Mouse (Mus musculus) liver, embryonic 11.5 days (tissue): ENCODE measurements around the gene Apoh. TPM values are rescaled to one million over a fixed set of nuclear protein-coding genes. Genes with fewer than 3 reads are reported as not detected.

Experiments
- ATAC-seq: fragments of 200-750 bp; cut with Nextera tagmentation; replicated peaks from 2 replicates; pipeline ENCODE4 v1.8.0; 2017; ENCODE audit warnings: moderate number of reproducible peaks, mild to moderate bottlenecking, moderate TSS enrichment, moderate library complexity; ENCODE audit not compliant: low FRiP score
- DNase-seq: peaks from one replicate; pipeline ENCODE4 v3.0.0-alpha.2; 2017; ENCODE audit warnings: low spot score
- H3K27ac ChIP-seq: fragments of 300-500 bp; sonication (generic); 2 replicates; pipeline ENCODE4 v1.5.1; 2014; ENCODE audit warnings: mild to moderate bottlenecking, low read depth, low read length, control low read depth
- H3K27me3 ChIP-seq: fragments of 300-500 bp; sonication (generic); replicated peaks from 2 replicates; pipeline ENCODE4 v1.6.1; 2014; ENCODE audit warnings: low read length, mixed read lengths; ENCODE audit not compliant: control insufficient read depth, insufficient read depth
- H3K36me3 ChIP-seq: fragments of 300-500 bp; sonication (generic); 2 replicates; pipeline ENCODE4 v1.6.1; 2014; ENCODE audit warnings: mild to moderate bottlenecking, low read length, moderate library complexity, mixed read lengths; ENCODE audit not compliant: control insufficient read depth, insufficient read depth
- H3K4me1 ChIP-seq: fragments of 300-500 bp; sonication (generic); replicated peaks from 2 replicates; pipeline ENCODE4 v1.6.1; 2014; ENCODE audit warnings: low read length, mixed read lengths; ENCODE audit not compliant: control insufficient read depth, insufficient read depth
- H3K4me2 ChIP-seq: fragments of 300-500 bp; sonication (generic); 2 replicates; pipeline ENCODE4 v1.6.1; 2014; ENCODE audit warnings: mild to moderate bottlenecking, control low read depth, moderate library complexity
- H3K4me3 ChIP-seq: fragments of 300-500 bp; sonication (generic); 2 replicates; pipeline ENCODE4 v1.5.1; 2014; ENCODE audit warnings: low read depth, low read length, control low read depth
- H3K9ac ChIP-seq: fragments of 300-500 bp; sonication (generic); 2 replicates; pipeline ENCODE4 v1.6.1; 2014; ENCODE audit warnings: low read depth, low read length, control low read depth
- H3K9me3 ChIP-seq: fragments of 300-500 bp; sonication (generic); 2 replicates; pipeline ENCODE4 v1.6.1; 2016; ENCODE audit warnings: low read length, inconsistent platforms, mixed read lengths; ENCODE audit not compliant: control insufficient read depth
- WGBS: fragments of 180-500 bp; shearing (Covaris S2); extraction: QIAGEN DNeasy Blood & Tissue Kit; methylation state at CpG from one replicate; pipeline ENCODE4 v1.1.7; 2014; 5-methylcytosine and 5-hydroxymethylcytosine counted together
- polyA plus RNA-seq: library from polyadenylated mRNA; unstranded; fragments of >200 nt; fragmentation: Nextera tagmentation; extraction: Ambion mirVana; gene quantifications from 2 replicates; pipeline ENCODE4 v1.2.1, GENCODE M21; 2014

The Apoh gene
- polyA plus RNA-seq, 1 experiment from 2014 or later = 8.7 TPM

DNA sequence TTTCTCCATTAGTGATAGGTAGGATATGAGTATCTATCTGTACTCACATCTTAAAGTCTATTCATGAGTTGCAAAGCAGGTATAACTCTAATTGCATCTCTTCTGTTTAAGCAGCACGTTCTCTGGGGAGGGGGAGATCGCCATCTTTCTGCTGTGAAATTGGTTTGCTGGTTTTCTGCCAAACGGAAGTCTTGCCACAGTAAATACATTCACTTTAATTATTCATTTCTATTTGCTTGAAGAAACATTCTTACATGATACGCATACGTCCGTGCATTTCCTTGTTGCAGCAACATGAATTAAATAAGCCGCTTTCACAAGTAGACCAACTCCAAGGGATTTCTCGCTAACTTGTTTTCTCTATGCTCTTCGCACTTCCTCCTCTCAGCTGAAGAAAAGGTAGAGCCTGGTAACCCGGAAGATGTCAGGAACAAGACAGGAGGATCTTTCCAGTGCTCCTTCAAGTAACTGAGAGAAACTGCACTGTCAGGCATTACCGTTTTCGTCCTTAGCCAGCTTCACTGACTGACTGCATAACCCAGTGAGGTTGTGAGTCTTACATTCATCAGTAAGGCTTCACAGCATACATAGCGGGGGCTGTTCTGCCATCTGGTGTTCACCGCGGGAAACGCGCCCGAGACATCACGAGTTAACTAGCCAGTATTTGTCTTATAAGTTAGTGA, 34.7 kb downstream of the Apoh start:
- Histone ChIP-seq H3K4me3 (no peak overlapping the region), H3K27me3 (no peaks in the 10 kb centered on the region), H3K4me2 (no peak overlapping the region), H3K9ac (no peak overlapping the region), H3K4me1 (no peaks in the 10 kb centered on the region), H3K27ac (no peak overlapping the region), H3K36me3 (no peaks in the 10 kb centered on the region), H3K9me3 (no peaks in the 10 kb centered on the region)
- peak; percentile 75 for DNase-seq
- peak; percentile 60; the same call in 1 of the 2 replicates for ATAC-seq
- WGBS = 41% methylated on average over 19 of the region's 19 CpGs

DNA sequence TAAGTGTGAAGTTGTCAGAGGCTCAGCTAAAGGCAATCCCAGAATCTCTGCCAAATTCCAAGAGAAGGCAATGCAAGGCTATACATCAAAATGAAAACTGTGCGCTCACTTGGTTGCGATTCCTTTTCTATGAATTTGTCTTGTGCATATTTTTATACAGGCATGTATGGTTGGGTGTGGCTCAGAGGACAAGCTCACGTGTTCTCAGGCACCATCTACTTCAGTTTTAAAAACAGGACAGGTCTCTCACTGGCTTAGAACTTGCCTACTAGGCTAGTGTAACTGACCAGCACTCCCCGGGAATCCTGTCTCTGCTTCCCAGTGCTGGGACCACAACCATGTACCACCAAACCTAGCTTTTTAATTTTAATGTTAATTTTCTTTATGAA, 35.2 kb downstream of the Apoh start:
- no peaks in the 10 kb centered on the region for H3K36me3 ChIP-seq
- no peak overlapping the region for H3K9ac ChIP-seq
- no peak overlapping the region for H3K27ac ChIP-seq
- WGBS = 74% methylated on average over 4 of the region's 4 CpGs
- H3K4me1 ChIP-seq = no peaks in the 10 kb centered on the region
- DNase-seq = no peak
- no peak overlapping the region for H3K4me3 ChIP-seq
- no peaks in the 10 kb centered on the region for H3K9me3 ChIP-seq
- no peak for ATAC-seq
- no peak overlapping the region for H3K4me2 ChIP-seq
- no peaks in the 10 kb centered on the region for H3K27me3 ChIP-seq

DNA sequence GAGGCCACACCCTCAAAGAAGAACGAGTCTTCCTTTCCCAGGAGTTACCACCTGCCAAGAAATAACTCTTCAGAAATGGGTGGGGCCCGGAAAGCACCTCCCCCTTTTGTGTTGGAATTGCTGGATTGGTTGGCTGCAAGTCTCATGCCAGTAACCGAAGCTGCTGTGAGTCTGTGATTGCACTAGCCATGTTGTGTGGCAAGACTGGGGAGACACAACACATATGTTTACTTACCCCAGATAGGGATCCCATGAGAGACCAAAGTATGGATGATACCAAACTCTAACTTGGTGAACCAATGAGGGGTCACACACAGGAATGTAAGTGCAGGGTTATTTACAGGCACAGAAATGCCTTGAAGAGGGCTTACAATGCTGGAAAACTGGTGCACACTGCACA, 39.5 kb downstream of the Apoh start:
- no peak overlapping the region for H3K4me3 ChIP-seq
- DNase-seq (no peak), ATAC-seq (no peak)
- H3K36me3 ChIP-seq = no peaks in the 10 kb centered on the region
- no peak overlapping the region for H3K27ac ChIP-seq
- H3K9ac ChIP-seq = no peak overlapping the region
- H3K9me3 ChIP-seq = no peaks in the 10 kb centered on the region
- no peaks in the 10 kb centered on the region for H3K4me1 ChIP-seq
- WGBS = 66% methylated on average over 3 of the region's 3 CpGs
- H3K4me2 ChIP-seq = no peak overlapping the region
- H3K27me3 ChIP-seq = no peaks in the 10 kb centered on the region

DNA sequence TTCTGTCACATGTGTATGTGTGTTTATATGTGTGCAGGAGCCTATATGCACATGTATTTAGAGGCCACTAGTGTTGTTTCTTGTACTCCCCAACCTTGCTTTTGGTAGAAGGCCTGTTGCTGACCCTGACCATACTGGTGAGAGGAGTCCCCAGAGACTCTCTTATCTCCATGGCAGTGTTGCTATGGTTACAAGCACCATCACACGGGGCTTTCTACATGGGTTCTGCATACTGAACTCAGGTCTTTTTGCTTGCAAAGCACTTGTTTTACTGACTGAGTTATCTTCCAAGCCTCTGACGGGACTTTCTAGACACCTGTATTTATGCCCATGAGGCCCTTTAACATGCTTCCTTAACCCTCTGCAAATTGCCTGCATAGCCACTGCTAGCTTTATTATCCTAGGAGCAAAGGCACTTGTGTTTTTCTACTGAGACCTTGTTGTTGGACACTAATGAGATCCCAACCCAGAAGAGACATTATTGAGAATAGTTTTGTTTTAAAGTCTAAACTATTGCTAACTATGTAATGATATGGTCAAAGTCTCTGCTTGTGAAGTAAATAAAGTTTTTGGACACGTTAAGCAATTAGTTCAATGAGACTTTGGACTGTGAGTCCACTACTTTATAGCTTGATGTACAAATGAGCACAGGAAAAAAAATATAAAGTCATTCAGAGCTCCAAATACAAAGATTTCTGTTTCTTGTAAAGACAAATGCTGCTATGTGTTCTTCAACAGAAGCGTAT, 41.9 kb downstream of the Apoh start:
- DNase-seq = no peak
- Histone ChIP-seq H3K4me1 (no peaks in the 10 kb centered on the region), H3K9ac (no peak overlapping the region), H3K27ac (no peak overlapping the region), H3K4me2 (no peak overlapping the region), H3K27me3 (no peaks in the 10 kb centered on the region), H3K36me3 (no peaks in the 10 kb centered on the region), H3K9me3 (no peaks in the 10 kb centered on the region), H3K4me3 (no peak overlapping the region)
- WGBS = 54% methylated on average over 4 of the region's 4 CpGs
- no peak for ATAC-seq

DNA sequence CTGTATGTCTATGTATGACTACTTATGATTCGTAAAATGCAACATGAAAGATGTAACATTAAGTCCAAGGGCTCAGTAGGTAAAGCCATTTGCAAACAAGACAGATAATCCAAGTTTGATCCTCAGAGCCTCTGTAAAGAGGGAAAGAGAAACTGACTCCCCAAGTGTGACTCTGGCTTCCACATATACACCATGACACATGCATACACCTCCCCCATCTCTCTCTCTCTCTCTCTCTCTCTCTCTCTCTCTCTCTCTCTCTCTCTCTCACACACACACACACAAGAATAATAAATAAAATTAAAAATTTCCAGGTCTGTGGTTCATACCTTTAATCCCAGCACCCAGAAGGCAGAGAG, 42.5 kb downstream of the Apoh start:
- DNase-seq = no peak
- H3K9ac ChIP-seq = no peak overlapping the region
- 80% methylated on average over 1 of the region's 1 CpGs for WGBS
- no peak overlapping the region for H3K4me2 ChIP-seq
- H3K4me1 ChIP-seq = no peaks in the 10 kb centered on the region
- H3K4me3 ChIP-seq = no peak overlapping the region
- no peaks in the 10 kb centered on the region for H3K36me3 ChIP-seq
- H3K9me3 ChIP-seq = no peaks in the 10 kb centered on the region
- no peak for ATAC-seq
- H3K27ac ChIP-seq = no peak overlapping the region
- H3K27me3 ChIP-seq = no peaks in the 10 kb centered on the region

DNA sequence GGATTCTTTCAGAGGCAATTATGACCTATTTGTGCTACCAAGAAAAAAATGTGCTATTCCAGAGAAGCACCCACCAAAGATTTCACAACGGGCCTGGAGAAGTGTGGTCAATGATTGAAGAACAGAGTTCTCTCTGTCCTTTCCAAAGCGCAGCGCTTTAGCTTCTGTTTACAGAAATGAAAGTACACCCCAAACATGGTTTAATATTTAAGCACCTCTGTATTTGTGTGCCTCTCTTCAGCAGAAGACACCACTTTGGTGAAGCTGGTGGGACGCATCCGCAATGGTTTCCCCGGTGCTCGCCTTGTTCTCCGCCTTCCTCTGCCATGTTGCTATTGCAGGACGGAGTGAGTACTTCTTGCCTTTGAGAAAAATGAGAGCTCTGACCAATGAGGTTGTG, 51.9 kb downstream of the Apoh start:
- 82% methylated on average over 9 of the region's 9 CpGs for WGBS
- Histone ChIP-seq H3K27me3 (no peaks in the 10 kb centered on the region), H3K9ac (no peak overlapping the region), H3K4me1 (no peaks in the 10 kb centered on the region), H3K4me3 (no peak overlapping the region), H3K27ac (no peak overlapping the region), H3K9me3 (no peaks in the 10 kb centered on the region), H3K36me3 (no peaks in the 10 kb centered on the region), H3K4me2 (no peak overlapping the region)
- ATAC-seq (no peak), DNase-seq (no peak)

DNA sequence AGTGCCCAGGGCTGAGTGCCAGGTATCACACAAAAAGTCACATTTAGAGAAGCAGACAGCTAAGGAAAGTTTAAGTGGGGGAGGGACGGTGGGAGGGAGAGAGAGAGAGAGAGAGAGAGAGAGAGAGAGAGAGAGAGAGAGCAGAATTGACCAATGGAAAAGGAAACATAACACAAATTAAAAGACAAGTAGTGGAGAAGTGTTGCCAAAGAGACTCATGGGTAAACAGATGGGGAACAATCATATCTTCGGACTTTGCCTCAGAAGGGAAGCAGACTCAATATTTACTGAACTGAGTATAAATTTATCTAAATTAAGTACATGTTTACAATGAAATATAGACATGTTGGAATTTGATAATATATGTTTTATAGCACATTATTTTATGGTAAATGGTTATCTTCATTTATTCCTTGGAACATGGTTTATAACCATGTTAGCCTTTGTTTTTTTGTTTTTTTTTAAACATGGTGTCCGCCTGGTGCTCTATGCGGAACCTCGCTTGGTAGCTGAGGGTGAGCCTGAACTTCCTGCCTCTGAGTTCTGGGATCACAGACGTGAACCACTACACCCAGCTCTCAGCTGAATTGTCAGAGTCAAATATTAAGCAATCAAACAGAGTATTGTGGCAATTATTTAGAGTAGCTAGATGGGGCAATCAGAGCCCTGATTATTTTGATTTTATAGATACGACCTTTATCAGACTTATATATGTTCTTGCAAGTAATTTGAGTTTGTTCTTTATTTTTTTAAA, 53.1 kb downstream of the Apoh start:
- Histone ChIP-seq H3K9ac (no peak overlapping the region), H3K4me1 (no peaks in the 10 kb centered on the region), H3K9me3 (no peaks in the 10 kb centered on the region), H3K27me3 (no peaks in the 10 kb centered on the region), H3K36me3 (no peaks in the 10 kb centered on the region), H3K4me2 (no peak overlapping the region), H3K27ac (no peak overlapping the region), H3K4me3 (no peak overlapping the region)
- ATAC-seq (no peak), DNase-seq (no peak)
- WGBS = 78% methylated on average over 7 of the region's 7 CpGs

DNA sequence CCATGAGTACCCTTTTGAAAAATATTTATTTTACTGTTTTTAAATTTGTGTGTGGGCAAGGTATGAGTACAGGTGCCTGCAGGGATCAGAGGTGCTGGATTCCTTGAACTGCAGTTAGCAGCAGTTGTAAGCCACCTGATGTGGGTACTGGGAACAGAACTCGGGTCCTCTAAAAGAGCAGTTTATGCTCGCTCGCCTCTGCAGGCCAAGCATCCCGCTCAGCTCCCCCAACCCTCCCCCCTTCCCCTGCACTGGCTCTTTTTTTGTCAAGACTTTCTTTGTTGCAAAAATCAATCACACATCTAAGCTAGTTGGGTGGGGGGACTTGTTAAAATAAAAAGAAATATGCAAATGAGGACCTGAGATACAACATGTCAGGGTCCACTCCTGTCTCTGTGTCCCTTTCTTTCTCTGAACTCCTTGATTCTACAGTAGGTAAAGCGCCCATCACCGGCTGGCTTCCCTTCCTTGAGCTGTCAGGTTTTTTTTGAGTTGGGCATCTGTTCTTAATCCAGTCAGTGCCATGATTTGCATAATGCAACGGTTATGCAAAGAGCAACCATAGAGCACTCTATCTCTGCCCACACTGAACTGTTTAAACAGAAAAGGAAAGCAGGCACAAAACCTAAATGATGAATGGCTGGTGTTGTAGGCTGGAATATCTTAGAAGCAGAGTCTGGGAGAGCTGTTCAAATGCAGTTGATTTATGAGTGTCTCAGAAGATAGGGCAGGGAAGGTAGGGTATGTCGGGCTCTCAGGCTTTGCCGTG, 66.9 kb downstream of the Apoh start:
- H3K27ac ChIP-seq = no peak overlapping the region
- DNase-seq = no peak
- no peaks in the 10 kb centered on the region for H3K4me1 ChIP-seq
- no peak overlapping the region for H3K4me2 ChIP-seq
- no peak overlapping the region for H3K4me3 ChIP-seq
- 70% methylated on average over 7 of the region's 9 CpGs for WGBS
- ATAC-seq = no peak
- no peaks in the 10 kb centered on the region for H3K27me3 ChIP-seq
- no peak overlapping the region for H3K9ac ChIP-seq
- no peaks in the 10 kb centered on the region for H3K9me3 ChIP-seq
- H3K36me3 ChIP-seq = no peaks in the 10 kb centered on the region
